Mouse (Mus musculus) duodenum, adult 2 months (tissue): ENCODE results near the gene Cltrn. TPM values are rescaled to one million over a fixed set of nuclear protein-coding genes. Genes with fewer than 3 reads are reported as not detected.

Experiments used
- polyA plus RNA-seq: library from polyadenylated mRNA; depleted of rRNA; stranded (reverse); fragments of >200 nt; gene quantifications from 2 replicates; pipeline ENCODE4 v1.2.3, GENCODE M21; 2012; ENCODE audit warnings: low replicate concordance; rRNA removed

The Cltrn gene
- not detected in 2 replicates for polyA plus RNA-seq

DNA sequence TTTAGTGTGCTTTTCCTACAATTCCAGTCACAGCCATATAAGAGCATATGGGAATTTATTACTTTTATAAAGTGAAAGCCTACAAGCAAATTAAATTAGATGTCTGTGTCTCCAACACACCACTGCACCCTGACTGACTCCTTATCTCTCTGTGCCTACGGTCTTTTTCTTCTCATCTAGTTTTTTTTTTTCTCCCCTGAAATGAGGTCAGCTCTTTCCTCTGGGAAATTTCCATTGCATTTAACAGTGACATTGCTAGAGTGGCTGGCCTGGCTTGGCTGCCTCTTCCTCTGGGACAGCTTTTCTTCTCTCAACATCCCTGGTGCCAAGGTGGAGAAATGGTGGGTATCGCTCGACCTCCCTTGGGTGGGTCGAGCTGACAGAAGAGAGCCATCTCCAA is at the start of gene Cltrn:
Gene Cltrn (plus strand): TSS at position 249 of the 400 bp plus-strand sequence.

DNA sequence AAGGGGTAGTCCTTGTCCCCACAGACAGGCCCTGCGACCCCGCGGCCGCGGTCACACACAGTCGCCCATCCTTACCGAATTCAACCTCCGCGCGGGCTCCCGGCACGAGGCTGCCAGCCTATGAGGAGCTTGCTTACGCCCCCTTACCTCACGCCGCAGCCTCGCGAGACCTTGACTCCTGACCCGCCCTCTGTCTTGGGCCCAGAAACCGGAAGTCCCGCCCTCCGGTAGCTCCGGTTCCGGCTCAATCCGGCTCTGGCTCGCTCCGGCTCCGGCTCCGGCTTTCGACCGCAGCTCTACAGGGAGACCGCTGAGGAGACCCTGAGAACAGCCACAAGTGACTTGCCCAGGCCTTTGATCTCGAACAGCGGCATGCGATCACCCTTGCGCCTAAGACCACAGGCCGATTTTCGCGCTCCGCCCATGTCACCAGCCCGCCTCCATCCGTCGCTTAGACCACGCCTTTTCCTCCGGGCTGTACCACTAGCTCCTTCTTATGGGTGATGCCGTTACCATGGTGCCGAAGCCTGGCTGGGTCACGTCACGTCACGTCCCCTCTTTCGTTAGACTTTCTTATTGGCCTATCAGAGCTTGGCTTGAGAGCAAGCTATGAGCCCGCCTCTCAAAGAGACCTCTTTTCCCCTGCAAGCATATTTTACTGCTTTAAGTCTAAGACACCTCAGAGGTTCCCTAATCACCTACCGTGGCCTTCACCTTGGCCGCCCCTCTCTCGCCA is 12.4 kb upstream of the Cltrn start, which contains the start of gene Siah1b:
Gene Siah1b (minus strand): TSS at position 454 of the 736 bp plus-strand sequence.

DNA sequence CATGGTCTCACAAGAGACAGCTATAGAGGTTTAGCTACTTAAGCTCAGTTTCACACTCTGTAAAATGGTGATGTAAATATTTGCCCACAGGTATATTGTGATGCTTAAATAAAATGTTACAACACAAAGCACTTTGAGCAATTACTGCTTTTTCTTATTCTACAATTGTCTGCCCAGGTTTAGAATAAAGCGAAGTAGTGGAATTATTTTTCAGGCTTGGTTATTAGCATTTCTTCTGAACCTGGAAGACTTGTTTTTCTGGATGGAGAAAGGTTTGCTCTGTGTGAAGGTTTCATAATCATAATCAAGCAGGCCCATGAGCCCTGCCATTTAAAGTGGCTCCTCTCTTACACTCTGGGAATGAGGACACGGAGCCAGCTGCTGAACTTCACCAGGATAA is 50.4 kb downstream of the Cltrn start, which contains the start of gene Ace2:
Gene Ace2 (plus strand): TSS at position 301 of the 400 bp plus-strand sequence.

Other genes starting within 250 kb of the Cltrn start
- gene Ap1s2, start 179.8 kb upstream of the Cltrn start, polyA plus RNA-seq, result 0.30 and 1.6 TPM in 2 replicates
- 3.6 and 5.8 TPM in 2 replicates for gene Zrsr2, start 130.2 kb upstream of the Cltrn start, polyA plus RNA-seq
- 0.22 and 0.39 TPM in 2 replicates for gene Car5b, start 60.8 kb upstream of the Cltrn start, polyA plus RNA-seq
- 3.5 and 3.7 TPM in 2 replicates for gene Siah1b, start 12.3 kb upstream of the Cltrn start, polyA plus RNA-seq
- 8.7 and 39.0 TPM in 2 replicates for gene Ace2, start 50.5 kb downstream of the Cltrn start, polyA plus RNA-seq
- 0.06 and 0.23 TPM in 2 replicates for gene Bmx, start 169.4 kb downstream of the Cltrn start, polyA plus RNA-seq
- gene Pir, start 180.5 kb downstream of the Cltrn start, polyA plus RNA-seq, result 0.72 and 0.79 TPM in 2 replicates